Mouse (Mus musculus): Measurements from ENCODE around the gene Crygn.

Gene Crygn

GRCm38 (mm10) chr5:24747533-24747932 is 10.3 kb downstream of the Crygn start:
- DNase-seq (ENCODE audit: low read depth) = no peak

GRCm38 (mm10) chr5:24743956-24744355 is 13.9 kb downstream of the Crygn start:
- no peak for DNase-seq (ENCODE audit: low read depth)

GRCm38 (mm10) chr5:24741172-24741885 is 16.5 kb downstream of the Crygn start:
- DNase-seq (ENCODE audit: low read depth) = no peak

- DNase-seq (ENCODE audit: low read depth) = no peak
Measured at GRCm38 (mm10) chr5:24739141-24739753, 18.6 kb downstream of the Crygn start.

GRCm38 (mm10) chr5:24738517-24738916 is 19.3 kb downstream of the Crygn start:
- DNase-seq (ENCODE audit: low read depth) = no peak

GRCm38 (mm10) chr5:24737595-24737994 is 20.2 kb downstream of the Crygn start:
- DNase-seq (ENCODE audit: low read depth) = no peak

GRCm38 (mm10) chr5:24733771-24734426 is 23.9 kb downstream of the Crygn start:
- DNase-seq (ENCODE audit: low read depth) = no peak

- DNase-seq (ENCODE audit: low read depth) = no peak
Measured at GRCm38 (mm10) chr5:24733134-24733533, 24.7 kb downstream of the Crygn start.

GRCm38 (mm10) chr5:24730986-24731385 is 26.8 kb downstream of the Crygn start:
- no peak for DNase-seq (ENCODE audit: low read depth)

- no peak for DNase-seq (ENCODE audit: low read depth)
Measured at GRCm38 (mm10) chr5:24730488-24730871, 27.3 kb downstream of the Crygn start, which contains the start of gene Wdr86. Wdr86 (minus strand) TSS chr5:24730727.

- DNase-seq (ENCODE audit: low read depth) = no peak
Measured at GRCm38 (mm10) chr5:24729797-24730487, 27.9 kb downstream of the Crygn start.

- DNase-seq (ENCODE audit: low read depth) = no peak
Measured at GRCm38 (mm10) chr5:24726901-24727836, 30.6 kb downstream of the Crygn start.

- DNase-seq (ENCODE audit: low read depth) = no peak
Measured at GRCm38 (mm10) chr5:24725897-24726296, 31.9 kb downstream of the Crygn start.

GRCm38 (mm10) chr5:24724805-24725204 is 33.0 kb downstream of the Crygn start:
- DNase-seq (ENCODE audit: low read depth) = no peak

- no peak for DNase-seq (ENCODE audit: low read depth)
Measured at GRCm38 (mm10) chr5:24724270-24724634, 33.6 kb downstream of the Crygn start.

GRCm38 (mm10) chr5:24723527-24724269 is 34.1 kb downstream of the Crygn start:
- no peak for DNase-seq (ENCODE audit: low read depth)

GRCm38 (mm10) chr5:24719852-24720251 is 38.0 kb downstream of the Crygn start:
- DNase-seq (ENCODE audit: low read depth) = no peak

- DNase-seq (ENCODE audit: low read depth) = no peak
Measured at GRCm38 (mm10) chr5:24718076-24718475, 39.7 kb downstream of the Crygn start.

GRCm38 (mm10) chr5:24713987-24714386 is 43.8 kb downstream of the Crygn start:
- DNase-seq (ENCODE audit: low read depth) = no peak

- DNase-seq (ENCODE audit: low read depth) = no peak
Measured at GRCm38 (mm10) chr5:24713199-24713598, 44.6 kb downstream of the Crygn start.

GRCm38 (mm10) chr5:24711615-24712014 is 46.2 kb downstream of the Crygn start:
- DNase-seq (ENCODE audit: low read depth) = no peak
